Comparison of ENCODE assay signal across 7 mouse cellular contexts in the genomic region with DNA sequence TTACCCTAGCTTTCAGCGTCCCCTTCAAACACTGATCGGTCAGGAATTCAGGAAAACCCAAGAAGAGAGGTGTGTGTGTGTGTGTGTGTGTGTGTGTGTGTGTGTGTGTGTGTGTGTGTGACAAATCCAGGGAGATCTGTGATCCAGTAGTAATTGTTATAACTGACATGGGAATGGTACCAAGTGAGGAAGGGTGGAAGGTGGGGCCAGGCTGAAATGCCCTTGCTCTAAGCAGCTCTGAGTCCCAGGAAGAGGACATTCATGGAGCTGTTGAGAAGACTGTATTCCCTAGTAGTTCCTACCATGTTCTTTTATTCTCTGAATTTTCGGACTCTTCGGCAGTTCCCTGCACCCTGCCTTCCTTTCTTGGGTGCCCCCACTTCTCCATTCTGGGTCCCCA. TPM values are rescaled to one million over a fixed set of nuclear protein-coding genes. Genes with fewer than 3 reads are reported as not detected.
DNase-seq lines count a peak whose midpoint lies in the region; ATAC-seq lines count a peak whose summit lies in the region.

No protein-coding gene starts in this region.

- no peak overlapping the region for H3K27ac ChIP-seq in neural tube, embryonic 11.5 days (ENCODE audit: low read depth, low read length)
- no peak overlapping the region for H3K27ac ChIP-seq in forebrain, embryonic 15.5 days (replicated peaks)
- H3K27ac ChIP-seq in liver, embryonic 11.5 days (ENCODE audit: low read depth, low read length): 0 out of 2 replicates have a peak overlapping the region, but pooled peaks have one; percentile 67
- H3K27ac ChIP-seq in stomach, embryonic 15.5 days: no peak overlapping the region; the same call in 1 of the 2 replicates

- H3K9me3 ChIP-seq in neural tube, embryonic 11.5 days (ENCODE audit: control insufficient read depth, low read length): no peaks in the 10 kb centered on the region
- no peaks in the 10 kb centered on the region for H3K9me3 ChIP-seq in forebrain, embryonic 15.5 days
- no peaks in the 10 kb centered on the region for H3K9me3 ChIP-seq in liver, embryonic 11.5 days (ENCODE audit: control insufficient read depth, low read length)
- H3K9me3 ChIP-seq in stomach, embryonic 15.5 days: no peaks in the 10 kb centered on the region

- ATAC-seq in neural tube, embryonic 11.5 days (ENCODE audit: insufficient read depth, low FRiP score, low TSS enrichment): no peak
- no peak for ATAC-seq in forebrain, embryonic 15.5 days (replicated peaks)
- no peak for ATAC-seq in liver, embryonic 11.5 days (replicated peaks; ENCODE audit: low FRiP score)
- ATAC-seq in stomach, embryonic 15.5 days (ENCODE audit: insufficient read depth, low FRiP score, low read depth): no peak

- peak overlapping the region; percentile 90 for H3K4me2 ChIP-seq in neural tube, embryonic 11.5 days (ENCODE audit: low read depth)
- H3K4me2 ChIP-seq in forebrain, embryonic 15.5 days (replicated peaks): peak overlapping the region; percentile 80
- H3K4me2 ChIP-seq in liver, embryonic 11.5 days: peak overlapping the region; percentile 97
- H3K4me2 ChIP-seq in stomach, embryonic 15.5 days: peak overlapping the region; percentile 77

- no peaks in the 10 kb centered on the region for H3K36me3 ChIP-seq in neural tube, embryonic 11.5 days (ENCODE audit: control insufficient read depth, insufficient read depth, low read length)
- H3K36me3 ChIP-seq in forebrain, embryonic 15.5 days: peaks cover 10% of the 10 kb centered on the region; the same call in 1 of the 2 replicates
- peaks cover 5% of the 10 kb centered on the region for H3K36me3 ChIP-seq in liver, embryonic 11.5 days (ENCODE audit: control insufficient read depth, insufficient read depth, low read length)
- H3K36me3 ChIP-seq in stomach, embryonic 15.5 days: peaks cover 19% of the 10 kb centered on the region

- no peaks in the 10 kb centered on the region for H3K27me3 ChIP-seq in neural tube, embryonic 11.5 days (ENCODE audit: control insufficient read depth, insufficient read depth, low read length)
- no peaks in the 10 kb centered on the region for H3K27me3 ChIP-seq in forebrain, embryonic 15.5 days
- no peaks in the 10 kb centered on the region for H3K27me3 ChIP-seq in liver, embryonic 11.5 days (replicated peaks; ENCODE audit: control insufficient read depth, insufficient read depth, low read length)
- peaks cover 4% of the 10 kb centered on the region; the same call in 1 of the 2 replicates for H3K27me3 ChIP-seq in stomach, embryonic 15.5 days (replicated peaks)

- H3K4me1 ChIP-seq in neural tube, embryonic 11.5 days (ENCODE audit: control insufficient read depth, insufficient read depth, low read length): peaks cover 6% of the 10 kb centered on the region; the same call in 1 of the 2 replicates
- peaks cover 22% of the 10 kb centered on the region for H3K4me1 ChIP-seq in forebrain, embryonic 15.5 days
- H3K4me1 ChIP-seq in liver, embryonic 11.5 days (replicated peaks; ENCODE audit: control insufficient read depth, insufficient read depth, low read length): peaks cover 43% of the 10 kb centered on the region
- H3K4me1 ChIP-seq in stomach, embryonic 15.5 days: peaks cover 27% of the 10 kb centered on the region

- no peak for DNase-seq in neural tube, embryonic 11.5 days (ENCODE audit: low spot score)
- DNase-seq in neural tube, embryonic 10.5 days (ENCODE audit: extremely low spot score, low spot score): no peak
- no peak for DNase-seq in liver, embryonic 11.5 days (ENCODE audit: low spot score)
- DNase-seq in adrenal gland, postnatal 10 days: no peak
- DNase-seq in adrenal gland, adult 18-20 months (ENCODE audit: low spot score in 2 of 2): no peak

- 88% methylated on average over 4 of the region's 4 CpGs for WGBS in neural tube, embryonic 11.5 days
- WGBS in forebrain, embryonic 15.5 days: 85% methylated on average over 4 of the region's 4 CpGs
- 83% methylated on average over 4 of the region's 4 CpGs for WGBS in liver, embryonic 11.5 days
- 66% methylated on average over 4 of the region's 4 CpGs for WGBS in stomach, embryonic 15.5 days

- no peak overlapping the region for H3K9ac ChIP-seq in neural tube, embryonic 11.5 days (ENCODE audit: low read length)
- H3K9ac ChIP-seq in forebrain, embryonic 15.5 days (replicated peaks): no peak overlapping the region
- peak overlapping the region; percentile 78 for H3K9ac ChIP-seq in liver, embryonic 11.5 days (ENCODE audit: low read depth, low read length)
- H3K9ac ChIP-seq in stomach, embryonic 15.5 days: no peak overlapping the region

- H3K4me3 ChIP-seq in neural tube, embryonic 11.5 days (ENCODE audit: low read depth, low read length): peak overlapping the region; percentile 59; the same call in 1 of the 2 replicates
- H3K4me3 ChIP-seq in forebrain, embryonic 15.5 days: peak overlapping the region; percentile 54
- peak overlapping the region; percentile 75 for H3K4me3 ChIP-seq in liver, embryonic 11.5 days (ENCODE audit: low read depth, low read length)
- peak overlapping the region; percentile 66 for H3K4me3 ChIP-seq in stomach, embryonic 15.5 days (replicated peaks)

RNA-seq across cellular contexts. Expression of a gene that starts 1.8 kb away (rescaled TPM):
- 5.1 and 6.4 TPM in 2 replicates for polyA plus RNA-seq in neural tube, embryonic 11.5 days (2014; fragmentation: Nextera tagmentation; extraction: Ambion mirVana)
- polyA plus RNA-seq in forebrain, embryonic 15.5 days (2015; fragmentation: Nextera tagmentation; extraction: Ambion mirVana): 9.5 and 11.5 TPM in 2 replicates
- 6.1 and 9.9 TPM in 2 replicates for polyA plus RNA-seq in liver, embryonic 11.5 days (2014; fragmentation: Nextera tagmentation; extraction: Ambion mirVana)
- polyA plus RNA-seq in stomach, embryonic 15.5 days (2015; fragmentation: Nextera tagmentation; extraction: Ambion mirVana): 12.4 and 13.5 TPM in 2 replicates
- total RNA-seq in adrenal gland, postnatal 10 days (2021): 10 to 100 TPM; 36.9 to 45.3 TPM
- total RNA-seq in adrenal gland, adult 18-20 months (2021): 1 to 10 TPM; 7.9 to 9.9 TPM

RNA-seq across cellular contexts. Expression of a gene that starts 8.0 kb away (rescaled TPM):
- polyA plus RNA-seq in neural tube, embryonic 11.5 days (2014; fragmentation: Nextera tagmentation; extraction: Ambion mirVana): 3.6 and 4.8 TPM in 2 replicates
- 1.4 and 1.8 TPM in 2 replicates for polyA plus RNA-seq in forebrain, embryonic 15.5 days (2015; fragmentation: Nextera tagmentation; extraction: Ambion mirVana)
- 17.1 and 19.2 TPM in 2 replicates for polyA plus RNA-seq in liver, embryonic 11.5 days (2014; fragmentation: Nextera tagmentation; extraction: Ambion mirVana)
- 35.3 and 38.0 TPM in 2 replicates for polyA plus RNA-seq in stomach, embryonic 15.5 days (2015; fragmentation: Nextera tagmentation; extraction: Ambion mirVana)
- total RNA-seq in adrenal gland, postnatal 10 days (2021): 10 to 100 TPM; 28.6 to 29.5 TPM
- total RNA-seq in adrenal gland, adult 18-20 months (2021): 10 to 100 TPM; 42.8 to 55.6 TPM

RNA-seq across cellular contexts. Expression of a gene that starts 40.5 kb away (rescaled TPM):
- polyA plus RNA-seq in neural tube, embryonic 11.5 days (2014; fragmentation: Nextera tagmentation; extraction: Ambion mirVana): 11.1 and 12.4 TPM in 2 replicates
- polyA plus RNA-seq in forebrain, embryonic 15.5 days (2015; fragmentation: Nextera tagmentation; extraction: Ambion mirVana): 14.6 and 16.0 TPM in 2 replicates
- 8.2 and 8.7 TPM in 2 replicates for polyA plus RNA-seq in liver, embryonic 11.5 days (2014; fragmentation: Nextera tagmentation; extraction: Ambion mirVana)
- polyA plus RNA-seq in stomach, embryonic 15.5 days (2015; fragmentation: Nextera tagmentation; extraction: Ambion mirVana): 10.6 and 11.5 TPM in 2 replicates
- 10 to 100 TPM; 24.1 to 33.5 TPM for total RNA-seq in adrenal gland, postnatal 10 days (2021)
- total RNA-seq in adrenal gland, adult 18-20 months (2021): 10 to 100 TPM; 12.9 to 17.4 TPM

RNA-seq across cellular contexts. Expression of a gene that starts 42.7 kb away (rescaled TPM):
- polyA plus RNA-seq in neural tube, embryonic 11.5 days (2014; fragmentation: Nextera tagmentation; extraction: Ambion mirVana): 1.4 and 2.0 TPM in 2 replicates
- polyA plus RNA-seq in forebrain, embryonic 15.5 days (2015; fragmentation: Nextera tagmentation; extraction: Ambion mirVana): 4.1 and 4.5 TPM in 2 replicates
- polyA plus RNA-seq in liver, embryonic 11.5 days (2014; fragmentation: Nextera tagmentation; extraction: Ambion mirVana): 0.05 and 0.10 TPM in 2 replicates
- polyA plus RNA-seq in stomach, embryonic 15.5 days (2015; fragmentation: Nextera tagmentation; extraction: Ambion mirVana): 0.28 and 0.34 TPM in 2 replicates
- 10 to 100 TPM in 1 of 2 experiments, 1 to 10 TPM in 1; 4.0 to 10.9 TPM for total RNA-seq in adrenal gland, postnatal 10 days (2021)
- total RNA-seq in adrenal gland, adult 18-20 months (2021): 1 to 10 TPM in 1 of 2 experiments, under 1 TPM in 1; 0.30 to 1.3 TPM
